Mouse (Mus musculus) granulocyte monocyte progenitor cell, adult 5-6 weeks (primary cell): ENCODE data around the gene Tuba1c. TPM values are rescaled to one million over a fixed set of nuclear protein-coding genes. Genes with fewer than 3 reads are reported as not detected.
"Not testable (repeated sequence)": the region's sequence is repeated elsewhere in the genome, so short reads cannot be mapped to it uniquely, and the experiment has no call there.

Source experiments
- ATAC-seq: replicated peaks from 2 replicates; pipeline ENCODE4 v1.8.0; 2016; ENCODE audit warnings: mild to moderate bottlenecking, moderate TSS enrichment, inconsistent platforms; ENCODE audit not compliant: poor library complexity, severe bottlenecking
- total RNA-seq, 2 experiments: library from RNA; stranded (forward) in 1 of 2; stranded (reverse) in 1 of 2; fragments of 200-712, 200-1000 nt in 1 of 2; fragments of >200 nt in 1 of 2; fragmentation: Nextera tagmentation in 1 of 2; gene quantifications; 2 replicates each; pipeline ENCODE4 v1.2.3; 2014 to 2017

The Tuba1c gene
- total RNA-seq, 2 experiments from 2014 or later = 120 to 131 TPM

- no peak for ATAC-seq
Measured at GRCm38 (mm10) chr15:99027116-99027515, 2.6 kb upstream of the Tuba1c start.

- ATAC-seq = no peak
Measured at GRCm38 (mm10) chr15:99028874-99029458, 725 bp upstream of the Tuba1c start.

DNA sequence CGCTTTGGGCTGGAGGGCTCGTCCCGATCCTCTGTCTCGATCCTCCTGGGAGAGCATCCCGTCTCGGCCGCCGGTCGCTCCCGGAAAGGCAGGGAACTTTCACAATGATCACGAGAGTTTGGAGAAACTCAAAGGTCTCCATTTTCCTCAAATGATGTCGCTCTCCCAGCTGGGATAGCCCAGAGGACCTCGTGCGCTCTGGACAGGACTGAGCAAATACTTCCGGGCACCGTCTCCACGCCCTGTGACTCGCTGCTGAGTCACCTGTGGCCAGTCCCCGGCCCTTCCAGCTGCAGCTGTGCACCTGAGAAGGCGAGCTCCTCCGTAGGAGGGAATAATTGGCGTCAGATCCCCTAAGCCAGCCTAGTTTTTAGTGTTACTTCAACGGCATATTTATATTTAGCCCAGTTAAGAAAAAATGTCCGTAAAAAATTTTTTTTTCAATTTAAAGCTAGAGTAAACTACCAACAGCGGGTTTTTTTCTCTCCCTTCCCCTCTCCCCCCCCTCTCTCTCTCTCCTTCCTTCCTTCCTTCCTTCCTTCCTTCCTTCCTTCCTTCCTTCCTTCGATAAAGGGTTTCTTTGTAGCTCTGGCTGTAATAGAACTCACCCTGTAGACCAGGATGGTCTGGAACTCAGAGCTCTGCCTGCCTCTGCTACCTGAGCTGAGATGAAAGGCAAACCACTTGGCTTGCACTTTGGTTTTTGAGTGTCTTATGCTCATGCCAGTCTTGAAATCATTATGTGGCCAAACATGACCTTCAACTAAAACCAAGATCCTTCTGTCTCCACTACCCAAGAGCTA lies 1.1 kb downstream of the Tuba1c start:
- peak; percentile 29 for ATAC-seq

DNA sequence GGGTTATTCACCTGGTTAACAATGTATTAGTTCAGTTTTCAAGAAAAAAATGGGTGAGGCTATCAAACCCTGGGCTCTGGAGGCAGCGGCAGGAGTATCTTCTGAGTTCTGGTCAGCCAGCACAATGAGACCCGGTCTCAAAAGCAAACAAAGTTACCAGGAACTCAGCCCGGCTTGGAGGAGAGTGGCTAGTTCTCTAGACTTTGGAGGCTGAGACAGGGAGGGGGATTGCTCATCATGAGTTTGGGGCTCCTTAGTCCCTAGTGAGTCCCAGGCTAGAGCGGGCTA lies 1.6 kb downstream of the Tuba1c start:
- no peak for ATAC-seq

DNA sequence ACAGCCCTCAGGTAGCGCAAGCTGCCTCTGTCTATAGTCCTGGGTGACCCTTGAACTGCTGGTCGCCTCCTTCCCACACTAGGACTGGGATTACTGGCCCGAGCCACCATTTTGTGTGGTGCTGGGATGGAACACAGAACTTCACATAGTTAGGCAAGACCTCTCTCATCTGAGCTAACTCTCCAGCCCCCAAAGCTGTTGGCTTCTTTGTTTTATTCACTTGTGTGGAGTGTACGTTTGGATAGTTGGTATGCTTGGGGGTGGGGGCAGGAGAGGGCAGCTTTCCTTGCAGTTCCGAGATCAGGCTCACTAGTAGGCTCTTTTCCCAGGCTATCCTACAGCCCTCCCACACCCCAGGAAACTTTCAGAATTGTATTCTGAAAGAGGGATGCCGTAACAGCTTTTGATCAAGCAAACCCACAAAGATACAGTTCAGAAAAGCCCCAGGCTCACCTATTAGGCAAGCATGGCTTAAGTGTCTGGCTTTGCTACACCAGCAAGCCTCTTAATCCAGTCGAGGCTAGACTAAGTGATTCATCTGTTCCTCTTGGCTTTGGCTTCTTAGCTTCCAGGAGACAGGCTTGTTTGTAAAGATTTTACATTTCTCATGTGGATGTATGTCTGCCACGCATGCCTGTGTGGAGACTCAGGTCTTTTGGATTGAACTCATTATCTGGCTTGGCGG lies 2.5 kb downstream of the Tuba1c start:
- no peak for ATAC-seq

DNA sequence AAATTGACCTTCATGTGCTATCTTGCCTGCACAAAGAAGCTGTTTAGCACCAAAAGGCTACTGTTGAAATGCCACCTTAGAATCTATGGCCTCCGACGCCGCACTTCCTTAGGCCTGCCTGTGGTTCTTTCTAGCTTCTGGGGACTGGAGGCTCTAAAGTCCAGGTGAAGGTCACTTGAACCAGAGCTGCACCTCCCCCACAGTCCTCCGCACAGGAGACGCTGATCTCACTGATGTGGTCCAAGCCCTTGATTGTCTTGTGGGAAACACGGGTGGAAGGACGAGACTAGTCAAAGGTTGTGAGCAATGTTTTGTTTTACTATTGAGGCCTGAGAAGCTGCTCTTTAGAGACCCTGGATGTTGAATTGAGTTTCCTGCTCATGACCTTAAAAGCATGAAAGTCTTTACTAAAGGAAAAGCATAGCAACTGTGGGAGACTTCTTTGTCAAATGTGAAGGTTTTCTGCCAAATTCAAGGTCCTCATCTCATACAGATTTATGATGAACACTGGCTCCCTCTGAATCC lies 3.1 kb downstream of the Tuba1c start:
- no peak for ATAC-seq

GRCm38 (mm10) chr15:99033498-99034270 lies 4.0 kb downstream of the Tuba1c start:
- peak; percentile 10 for ATAC-seq

DNA sequence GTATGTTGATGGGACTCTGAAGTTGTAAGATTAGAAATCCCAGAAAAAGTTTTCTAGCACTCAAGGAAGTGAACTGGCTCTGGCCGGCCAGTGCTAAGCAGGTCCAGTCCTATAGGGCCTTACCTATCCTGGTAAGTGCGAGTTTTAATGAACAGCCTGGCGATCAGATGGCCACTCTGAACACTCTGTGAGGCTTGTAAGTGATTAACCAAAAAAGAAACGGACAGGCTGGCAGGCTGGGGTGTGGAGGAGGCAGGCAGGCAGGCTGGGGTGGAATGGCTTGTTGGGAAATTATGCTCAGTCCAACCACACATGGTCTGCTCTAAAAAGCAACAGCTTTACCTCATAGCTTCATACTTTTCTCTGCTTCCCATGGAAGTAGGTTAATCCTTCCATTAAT lies 5.7 kb downstream of the Tuba1c start:
- ATAC-seq = no peak

GRCm38 (mm10) chr15:99036249-99036905 lies 6.7 kb downstream of the Tuba1c start:
- ATAC-seq = no peak

GRCm38 (mm10) chr15:99038025-99038424 lies 8.3 kb downstream of the Tuba1c start:
- ATAC-seq = no peak

GRCm38 (mm10) chr15:99038797-99039196 lies 9.1 kb downstream of the Tuba1c start:
- ATAC-seq = no peak

GRCm38 (mm10) chr15:99039306-99039705 lies 9.6 kb downstream of the Tuba1c start:
- no peak for ATAC-seq

- ATAC-seq = peak; percentile 61
Measured at GRCm38 (mm10) chr15:99039996-99040919, 10.6 kb downstream of the Tuba1c start.

DNA sequence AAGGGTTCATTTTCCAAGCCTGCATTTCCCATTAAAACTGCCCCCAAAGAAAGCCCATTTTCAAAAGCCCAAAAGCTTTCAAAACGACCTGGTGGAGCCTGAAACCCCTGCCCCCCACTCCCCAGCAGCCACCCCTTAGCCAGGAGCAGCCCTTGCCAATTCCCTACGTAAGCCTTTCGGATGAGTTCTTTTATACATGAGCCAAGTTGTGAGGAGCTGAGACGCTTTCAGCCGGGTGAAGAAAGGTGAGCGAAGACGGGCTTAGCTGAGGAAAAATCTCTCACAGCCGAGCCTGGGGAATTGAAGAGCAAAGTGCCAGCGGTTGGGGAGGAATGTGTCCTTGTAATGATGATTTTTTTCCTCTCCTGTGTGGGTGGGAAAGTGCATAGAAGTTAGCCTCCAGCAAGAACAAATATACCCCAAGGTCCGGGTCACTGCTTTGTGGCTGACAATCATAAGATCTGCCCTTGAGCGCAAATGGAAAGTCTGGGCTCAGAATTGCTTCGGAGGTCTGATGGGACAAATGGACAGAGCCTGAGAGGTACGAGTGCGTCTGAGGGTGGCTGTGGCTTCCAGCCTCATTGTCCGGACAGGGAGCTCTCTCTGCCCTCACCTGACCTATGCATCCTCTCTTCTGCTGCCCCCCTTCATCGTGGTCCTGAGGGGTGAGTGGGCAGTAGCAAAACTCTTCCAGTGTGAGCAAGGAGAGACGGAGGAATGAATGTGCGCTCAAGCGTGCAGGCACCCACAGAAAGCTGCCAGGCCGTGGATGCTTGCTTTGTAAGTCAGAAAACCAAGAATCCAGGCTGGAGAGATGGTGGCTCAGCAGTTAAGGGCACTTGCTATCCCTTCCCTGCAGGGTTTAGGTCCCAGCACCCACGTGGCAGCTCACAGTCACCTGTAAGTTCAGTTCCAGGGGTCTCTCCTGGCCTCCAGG lies 11.5 kb downstream of the Tuba1c start:
- ATAC-seq = no peak

- ATAC-seq = no peak
Measured at GRCm38 (mm10) chr15:99042334-99042733, 12.6 kb downstream of the Tuba1c start.

DNA sequence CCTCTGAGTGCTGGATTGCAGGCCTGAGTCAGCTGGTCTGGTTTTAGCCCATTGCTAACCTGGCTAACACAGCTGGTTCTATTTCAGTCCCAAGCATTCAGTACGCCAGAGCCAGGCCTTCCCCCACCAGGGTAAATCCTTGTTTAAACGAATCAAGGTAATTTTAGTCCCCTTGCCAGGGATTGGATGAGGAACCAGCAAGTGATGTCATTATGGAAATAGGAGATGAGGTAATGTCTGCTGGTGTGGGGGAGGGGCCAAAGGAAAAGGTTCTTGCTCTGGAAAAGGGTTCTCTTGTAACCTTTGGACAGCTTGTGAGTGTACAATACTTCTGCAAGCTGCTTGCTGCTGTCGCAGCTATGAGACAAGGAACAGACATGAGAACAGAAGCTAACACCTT lies 15.2 kb downstream of the Tuba1c start:
- no peak for ATAC-seq

DNA sequence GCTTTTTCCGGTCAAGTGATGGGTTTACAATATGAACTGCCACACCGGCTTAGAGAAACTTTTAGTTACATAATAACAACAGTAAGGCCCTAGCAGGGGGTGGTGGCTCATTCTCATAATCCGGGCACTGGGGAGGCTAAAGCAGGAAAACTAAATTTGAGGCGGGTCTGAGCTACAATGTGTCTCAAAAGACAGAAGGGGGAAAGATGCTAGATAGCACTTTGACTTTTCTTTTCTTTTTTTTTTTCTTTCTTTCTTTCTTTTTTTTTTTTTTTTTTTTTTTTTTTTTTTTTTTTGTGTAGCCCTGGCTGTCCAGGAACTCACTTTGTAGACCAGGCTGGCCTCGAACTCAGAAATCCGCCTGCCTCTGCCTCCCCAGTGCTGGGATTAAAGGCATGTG lies 16.0 kb downstream of the Tuba1c start:
- ATAC-seq = not testable (repeated sequence)
